Mouse (Mus musculus) intestine, embryonic 15.5 days (tissue): ENCODE measurements around the gene Ephb2. TPM values are rescaled to one million over a fixed set of nuclear protein-coding genes. Genes with fewer than 3 reads are reported as not detected.

Experiments used
- ATAC-seq: fragments of 200-750 bp; cut with Nextera tagmentation; 2 replicates; pipeline ENCODE4 v1.8.0; 2017; ENCODE audit warnings: moderate TSS enrichment, moderate library complexity
- H3K27ac ChIP-seq: fragments of 300-500 bp; sonication (generic); 2 replicates; pipeline ENCODE4 v1.5.1; 2015; ENCODE audit warnings: mild to moderate bottlenecking, inconsistent platforms
- H3K27me3 ChIP-seq: fragments of 300-500 bp; sonication (generic); replicated peaks from 2 replicates; pipeline ENCODE4 v1.6.1; 2015; ENCODE audit warnings: inconsistent platforms
- H3K36me3 ChIP-seq: fragments of 300-500 bp; sonication (generic); 2 replicates; pipeline ENCODE4 v1.6.1; 2015; ENCODE audit warnings: inconsistent platforms
- H3K4me1 ChIP-seq: fragments of 300-500 bp; sonication (generic); replicated peaks from 2 replicates; pipeline ENCODE4 v1.6.1; 2015; ENCODE audit warnings: inconsistent platforms
- H3K4me2 ChIP-seq: fragments of 300-500 bp; sonication (generic); replicated peaks from 2 replicates; pipeline ENCODE4 v1.6.1; 2015; ENCODE audit warnings: mild to moderate bottlenecking, inconsistent platforms
- H3K4me3 ChIP-seq: fragments of 300-500 bp; sonication (generic); replicated peaks from 2 replicates; pipeline ENCODE4 v1.5.1; 2015; ENCODE audit warnings: inconsistent platforms
- H3K9ac ChIP-seq: fragments of 300-500 bp; sonication (generic); 2 replicates; pipeline ENCODE4 v1.6.1; 2015; ENCODE audit warnings: inconsistent platforms
- H3K9me3 ChIP-seq: fragments of 300-500 bp; sonication (generic); 2 replicates; pipeline ENCODE4 v1.6.1; 2016; ENCODE audit warnings: inconsistent platforms
- WGBS: fragments of 180-500 bp; shearing (Covaris S2); methylation state at CpG from one replicate; pipeline ENCODE4 v1.1.7; 2015; 5-methylcytosine and 5-hydroxymethylcytosine counted together
- polyA plus RNA-seq: library from polyadenylated mRNA; unstranded; fragments of >200 nt; fragmentation: Nextera tagmentation; extraction: Ambion mirVana; gene quantifications from 2 replicates; pipeline ENCODE4 v1.2.1, GENCODE M21; 2015

The Ephb2 gene
- polyA plus RNA-seq, 1 experiment from 2014 or later: 8.2 TPM

- Histone ChIP-seq H3K27me3 (0 out of 2 replicates have a peak, but pooled peaks cover 3% of the 10 kb centered on the region), H3K4me2 (no peak overlapping the region), H3K36me3 (no peaks in the 10 kb centered on the region), H3K4me3 (no peak overlapping the region), H3K27ac (no peak overlapping the region), H3K9me3 (no peaks in the 10 kb centered on the region), H3K4me1 (peaks cover 13% of the 10 kb centered on the region), H3K9ac (no peak overlapping the region)
- WGBS: 85% methylated on average over 7 of the region's 7 CpGs
- no peak for ATAC-seq
Observed at GRCm38 (mm10) chr4:136860022-136860421, 24.2 kb upstream of the Ephb2 start.

GRCm38 (mm10) chr4:136855081-136855480 lies 19.3 kb upstream of the Ephb2 start:
- Histone ChIP-seq H3K27ac (no peak overlapping the region), H3K4me1 (no peaks in the 10 kb centered on the region), H3K9me3 (no peaks in the 10 kb centered on the region), H3K4me2 (no peak overlapping the region), H3K9ac (no peak overlapping the region), H3K27me3 (no peaks in the 10 kb centered on the region), H3K4me3 (no peak overlapping the region), H3K36me3 (no peaks in the 10 kb centered on the region)
- WGBS: 35% methylated on average over 6 of the region's 6 CpGs
- ATAC-seq: no peak

DNA sequence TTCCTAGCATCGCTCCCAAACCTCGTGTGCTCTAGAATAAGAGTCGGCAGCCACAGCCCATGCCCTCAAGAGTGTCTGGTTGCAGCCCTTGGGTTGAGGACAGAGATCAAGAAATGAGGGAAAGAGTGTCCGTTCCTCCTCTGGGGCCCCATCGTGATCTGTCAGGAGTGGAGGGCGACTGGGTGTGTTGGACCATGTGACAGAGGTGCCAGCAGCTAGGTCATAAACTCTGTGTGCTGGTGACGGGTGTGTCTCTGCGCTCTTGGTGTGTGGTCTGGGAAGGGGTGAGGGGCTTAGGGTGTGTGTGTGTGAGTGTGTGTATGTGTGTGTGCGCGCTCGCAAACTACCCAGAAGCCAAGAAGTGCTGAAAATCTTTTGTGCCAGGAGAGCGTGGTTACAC lies 17.2 kb upstream of the Ephb2 start:
- peak overlapping the region; percentile 45 for H3K4me2 ChIP-seq
- WGBS: 55% methylated on average over 12 of the region's 12 CpGs
- H3K27me3 ChIP-seq: no peaks in the 10 kb centered on the region
- peak overlapping the region; percentile 89 for H3K27ac ChIP-seq
- H3K9me3 ChIP-seq: no peaks in the 10 kb centered on the region
- no peak overlapping the region for H3K9ac ChIP-seq
- H3K4me3 ChIP-seq: no peak overlapping the region
- peak; percentile 89 for ATAC-seq
- H3K4me1 ChIP-seq: no peaks in the 10 kb centered on the region
- no peaks in the 10 kb centered on the region for H3K36me3 ChIP-seq

GRCm38 (mm10) chr4:136852119-136852518 lies 16.3 kb upstream of the Ephb2 start:
- Histone ChIP-seq H3K9ac (no peak overlapping the region), H3K36me3 (no peaks in the 10 kb centered on the region), H3K27ac (peak overlapping the region; percentile 89), H3K4me1 (no peaks in the 10 kb centered on the region), H3K9me3 (no peaks in the 10 kb centered on the region), H3K4me3 (no peak overlapping the region), H3K27me3 (no peaks in the 10 kb centered on the region), H3K4me2 (peak overlapping the region; percentile 45)
- ATAC-seq: peak; percentile 90
- WGBS: 36% methylated on average over 5 of the region's 5 CpGs

DNA sequence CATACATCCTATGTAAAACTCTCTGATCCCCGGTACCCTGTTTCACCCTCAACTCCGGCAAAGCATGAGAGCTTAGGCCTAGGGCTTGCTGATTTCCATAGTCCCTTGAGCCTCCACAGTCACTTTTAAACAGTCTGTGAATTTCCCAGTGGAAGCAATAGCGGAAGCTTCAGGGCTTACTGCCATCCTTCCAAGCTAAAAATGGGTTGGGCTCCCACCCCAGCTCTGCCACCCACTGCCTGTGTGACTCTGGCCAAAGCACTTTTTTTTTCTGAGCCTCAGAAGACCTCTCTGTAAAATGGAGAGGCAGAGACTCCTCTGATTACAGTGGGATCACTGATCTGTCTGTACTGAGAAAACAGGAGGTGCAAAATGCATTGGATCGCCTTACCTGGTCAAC lies 12.8 kb upstream of the Ephb2 start:
- Histone ChIP-seq H3K4me2 (no peak overlapping the region), H3K4me3 (no peak overlapping the region), H3K36me3 (no peaks in the 10 kb centered on the region), H3K27ac (no peak overlapping the region), H3K9me3 (no peaks in the 10 kb centered on the region), H3K9ac (no peak overlapping the region), H3K4me1 (no peaks in the 10 kb centered on the region), H3K27me3 (no peaks in the 10 kb centered on the region)
- no peak for ATAC-seq
- WGBS: 73% methylated on average over 4 of the region's 4 CpGs

- H3K9ac ChIP-seq: no peak overlapping the region
- H3K27ac ChIP-seq: no peak overlapping the region
- H3K4me2 ChIP-seq: no peak overlapping the region
- ATAC-seq: no peak
- H3K36me3 ChIP-seq: no peaks in the 10 kb centered on the region
- peaks cover 3% of the 10 kb centered on the region; the same call in 1 of the 2 replicates for H3K4me1 ChIP-seq
- H3K27me3 ChIP-seq: no peaks in the 10 kb centered on the region
- no peak overlapping the region for H3K4me3 ChIP-seq
- WGBS: 80% methylated on average over 6 of the region's 6 CpGs
- no peaks in the 10 kb centered on the region for H3K9me3 ChIP-seq
Observed at GRCm38 (mm10) chr4:136847166-136847565, 11.4 kb upstream of the Ephb2 start.

GRCm38 (mm10) chr4:136842802-136843201 lies 7.0 kb upstream of the Ephb2 start:
- 58% methylated on average over 10 of the region's 10 CpGs for WGBS

GRCm38 (mm10) chr4:136842033-136842432 lies 6.2 kb upstream of the Ephb2 start:
- Histone ChIP-seq H3K27ac (no peak overlapping the region), H3K4me3 (no peak overlapping the region), H3K27me3 (0 out of 2 replicates have a peak, but pooled peaks cover 2% of the 10 kb centered on the region), H3K36me3 (no peaks in the 10 kb centered on the region), H3K9me3 (no peaks in the 10 kb centered on the region), H3K4me2 (no peak overlapping the region), H3K4me1 (peaks cover 34% of the 10 kb centered on the region), H3K9ac (no peak overlapping the region)
- ATAC-seq: no peak; the same call in 1 of the 2 replicates
- WGBS: 54% methylated on average over 4 of the region's 4 CpGs

More at GRCm38 (mm10) chr4:136842802-136843201, 7.0 kb upstream of the Ephb2 start:
- Histone ChIP-seq H3K9me3 (no peaks in the 10 kb centered on the region), H3K4me3 (no peak overlapping the region), H3K27me3 (0 out of 2 replicates have a peak, but pooled peaks cover 2% of the 10 kb centered on the region), H3K4me2 (peak overlapping the region; percentile 28; the same call in 1 of the 2 replicates), H3K27ac (0 out of 2 replicates have a peak overlapping the region, but pooled peaks have one; percentile 56), H3K36me3 (no peaks in the 10 kb centered on the region), H3K9ac (no peak overlapping the region), H3K4me1 (peaks cover 27% of the 10 kb centered on the region)
- peak; percentile 89 for ATAC-seq

DNA sequence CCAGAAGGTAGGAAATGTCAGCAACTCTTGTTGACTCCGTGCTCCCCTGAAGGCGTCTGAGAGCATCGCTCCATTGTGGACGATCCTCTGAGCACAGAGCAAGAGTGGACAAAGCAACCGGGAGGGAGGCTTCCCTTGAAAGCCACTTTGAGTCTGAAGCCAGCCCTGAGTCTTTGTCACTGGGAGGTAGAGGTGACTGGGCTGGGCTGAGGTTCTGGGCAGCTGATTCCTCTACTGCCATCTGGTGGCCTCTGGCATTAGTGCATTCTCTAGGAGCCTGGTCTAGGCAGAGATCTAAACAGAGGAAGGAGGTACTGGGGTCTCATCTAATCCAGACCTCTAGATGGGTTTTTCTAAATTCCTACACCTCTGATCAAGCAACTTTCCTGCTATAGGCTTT lies 5.3 kb upstream of the Ephb2 start:
- 4% methylated on average over 5 of the region's 5 CpGs for WGBS
- Histone ChIP-seq H3K4me1 (peaks cover 42% of the 10 kb centered on the region), H3K4me2 (no peak overlapping the region), H3K36me3 (no peaks in the 10 kb centered on the region), H3K27ac (no peak overlapping the region), H3K4me3 (no peak overlapping the region), H3K27me3 (0 out of 2 replicates have a peak, but pooled peaks cover 2% of the 10 kb centered on the region), H3K9ac (no peak overlapping the region), H3K9me3 (no peaks in the 10 kb centered on the region)
- ATAC-seq: peak; percentile 55

GRCm38 (mm10) chr4:136838462-136838861 lies 2.7 kb upstream of the Ephb2 start:
- H3K4me3 ChIP-seq: no peak overlapping the region
- no peak overlapping the region for H3K9ac ChIP-seq
- H3K4me2 ChIP-seq: no peak overlapping the region
- H3K27me3 ChIP-seq: 0 out of 2 replicates have a peak, but pooled peaks cover 2% of the 10 kb centered on the region
- H3K4me1 ChIP-seq: peaks cover 58% of the 10 kb centered on the region
- whole genome bisulfite sequencing: 51% methylated on average over 9 of the region's 9 CpGs
- ATAC-seq: no peak
- H3K36me3 ChIP-seq: no peaks in the 10 kb centered on the region
- H3K9me3 ChIP-seq: no peaks in the 10 kb centered on the region
- no peak overlapping the region for H3K27ac ChIP-seq

DNA sequence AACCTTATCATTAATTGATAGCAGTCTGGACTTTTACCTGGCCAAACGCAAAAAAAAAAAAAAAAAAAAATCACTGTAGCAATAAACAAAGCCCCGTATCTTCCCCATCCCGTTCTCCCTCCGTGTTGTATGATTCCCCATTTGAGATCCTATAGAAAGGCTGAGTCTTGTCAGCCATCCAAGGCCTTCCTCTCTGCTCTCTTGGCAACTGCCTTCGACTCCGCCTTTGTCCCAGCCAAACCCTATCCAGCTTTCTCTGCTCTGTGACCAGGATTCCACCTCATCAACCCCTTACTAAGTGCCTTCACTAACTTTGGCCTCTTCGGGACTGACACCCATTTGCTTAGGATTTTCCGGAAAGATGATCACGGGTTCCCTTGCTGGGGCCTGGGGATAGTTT lies 2.2 kb upstream of the Ephb2 start:
- Histone ChIP-seq H3K4me1 (peaks cover 63% of the 10 kb centered on the region), H3K9me3 (no peaks in the 10 kb centered on the region), H3K4me3 (no peak overlapping the region), H3K27me3 (0 out of 2 replicates have a peak, but pooled peaks cover 2% of the 10 kb centered on the region), H3K9ac (no peak overlapping the region), H3K4me2 (no peak overlapping the region), H3K36me3 (no peaks in the 10 kb centered on the region), H3K27ac (no peak overlapping the region)
- ATAC-seq: no peak
- 74% methylated on average over 9 of the region's 9 CpGs for WGBS

GRCm38 (mm10) chr4:136836387-136836931 lies 671 bp upstream of the Ephb2 start:
- ATAC-seq: peak; percentile 5; the same call in 1 of the 2 replicates
- 1% methylated on average over 27 of the region's 27 CpGs for WGBS
- Histone ChIP-seq H3K27me3 (0 out of 2 replicates have a peak, but pooled peaks cover 2% of the 10 kb centered on the region), H3K9ac (peak overlapping the region; percentile 81), H3K4me2 (peak overlapping the region; percentile 98), H3K36me3 (no peaks in the 10 kb centered on the region), H3K4me1 (peaks cover 72% of the 10 kb centered on the region), H3K4me3 (peak overlapping the region; percentile 86), H3K27ac (peak overlapping the region; percentile 87), H3K9me3 (no peaks in the 10 kb centered on the region)
